Mouse (Mus musculus) MEL (cell line): Measurements from ENCODE around the gene Mcidas. TPM values are rescaled to one million over a fixed set of nuclear protein-coding genes. Genes with fewer than 3 reads are reported as not detected.

Experiments
- DNase-seq: peaks from one replicate; pipeline ENCODE4 v3.0.0; 2011; ENCODE audit warnings: low read depth, low spot score
- H3K27ac ChIP-seq: 2 replicates; pipeline ENCODE4 v1.5.1; 2012; ENCODE audit warnings: low read depth, mild to moderate bottlenecking, control low read depth, low read length, moderate library complexity; ENCODE audit not compliant: control insufficient read depth
- H3K27me3 ChIP-seq, 2 experiments: fragments of 150-350 bp in 1 of 2; sonication (generic) in 1 of 2; 2 replicates each; pipeline ENCODE4 v1.6.1; 2012; ENCODE audit warnings: low read length in 2 of 2, mild to moderate bottlenecking in 2 of 2, improper control_type of control experiment in 1 of 2, moderate library complexity in 1 of 2; ENCODE audit not compliant: insufficient read depth in 2 of 2, control insufficient read depth in 1 of 2
- H3K36me3 ChIP-seq, 2 experiments: 2 replicates each; pipeline ENCODE4 v1.6.1; 2012 to 2014; ENCODE audit warnings: low read length in 2 of 2, improper control_type of control experiment in 1 of 2, inconsistent platforms in 1 of 2, mild to moderate bottlenecking in 1 of 2; ENCODE audit not compliant: insufficient read depth in 2 of 2, control insufficient read depth in 1 of 2
- H3K4me1 ChIP-seq, 2 experiments: fragments of 150-350 bp in 1 of 2; sonication (generic) in 1 of 2; 2 replicates each; pipeline ENCODE4 v1.6.1; 2012; ENCODE audit warnings: low read length in 2 of 2, improper control_type of control experiment in 1 of 2, mild to moderate bottlenecking in 1 of 2; ENCODE audit not compliant: insufficient read depth in 2 of 2, control insufficient read depth in 1 of 2
- H3K4me3 ChIP-seq, 2 experiments: fragments of 150-350 bp in 1 of 2; sonication (generic) in 1 of 2; 2 replicates each; pipeline ENCODE4 v1.5.1; 2012; ENCODE audit warnings: low read depth in 2 of 2, low read length in 2 of 2, mild to moderate bottlenecking in 2 of 2, moderate library complexity in 2 of 2, control low read depth in 1 of 2, improper control_type of control experiment in 1 of 2; ENCODE audit not compliant: control insufficient read depth in 1 of 2, insufficient read depth in 1 of 2
- H3K79me2 ChIP-seq: 2 replicates; pipeline ENCODE4 v1.6.1; 2012; ENCODE audit warnings: mild to moderate bottlenecking, low read length, moderate library complexity; ENCODE audit not compliant: control insufficient read depth, poor library complexity, insufficient read depth
- H3K9ac ChIP-seq: 2 replicates; pipeline ENCODE4 v1.6.1; 2012; ENCODE audit warnings: low read depth, mild to moderate bottlenecking, control low read depth, low read length, moderate library complexity; ENCODE audit not compliant: control insufficient read depth, poor library complexity, severe bottlenecking
- H3K9me3 ChIP-seq: fragments of 150-350 bp; sonication (generic); replicated peaks from 2 replicates; pipeline ENCODE4 v1.6.1; 2012; ENCODE audit warnings: mild to moderate bottlenecking, low read length, improper control_type of control experiment, moderate library complexity; ENCODE audit not compliant: insufficient read depth
- CHD2 ChIP-seq: IDR thresholded peaks from 2 replicates; pipeline ENCODE4 v1.6.1; 2011; ENCODE audit warnings: low read length, improper control_type of control experiment
- CTCF ChIP-seq, 3 experiments: IDR thresholded peaks in 2 of 3; conservative IDR thresholded peaks in 1 of 3; 2 replicates each; pipeline ENCODE4 v1.5.1; 2011 to 2012; ENCODE audit warnings: low read length in 3 of 3, low read depth in 2 of 3, mild to moderate bottlenecking in 2 of 3, improper control_type of control experiment in 1 of 3, inconsistent platforms in 1 of 3, mixed read lengths in 1 of 3, moderate library complexity in 1 of 3; ENCODE audit not compliant: control insufficient read depth in 1 of 3, insufficient read depth in 1 of 3, poor library complexity in 1 of 3, severe bottlenecking in 1 of 3
- GABPA ChIP-seq: IDR thresholded peaks from 2 replicates; pipeline ENCODE4 v1.6.1; 2012; ENCODE audit warnings: low read depth, mild to moderate bottlenecking, inconsistent platforms, low read length, improper control_type of control experiment, moderate library complexity
- GATA1 ChIP-seq: IDR thresholded peaks from 2 replicates; pipeline ENCODE4 v1.6.1; 2011; ENCODE audit warnings: low read depth, low read length, improper control_type of control experiment
- MXI1 ChIP-seq: IDR thresholded peaks from 2 replicates; pipeline ENCODE4 v1.6.1; 2011; ENCODE audit warnings: mild to moderate bottlenecking, low read depth, low read length, improper control_type of control experiment
- SIN3A ChIP-seq: IDR thresholded peaks from 2 replicates; pipeline ENCODE4 v1.6.1; 2012; ENCODE audit warnings: low read length, improper control_type of control experiment, inconsistent platforms
- SMC3 ChIP-seq: IDR thresholded peaks from 2 replicates; pipeline ENCODE4 v1.6.1; 2011; ENCODE audit warnings: low read depth, low read length, improper control_type of control experiment
- USF2 ChIP-seq, 2 experiments: IDR thresholded peaks; 2 replicates each; pipeline ENCODE4 v1.6.1; 2011 to 2012; ENCODE audit warnings: improper control_type of control experiment in 2 of 2, low read length in 2 of 2, borderline replicate concordance in 1 of 2, inconsistent platforms in 1 of 2, low read depth in 1 of 2, mild to moderate bottlenecking in 1 of 2; ENCODE audit not compliant: insufficient read depth in 1 of 2
- ZNF384 ChIP-seq: IDR thresholded peaks from 2 replicates; pipeline ENCODE4 v1.6.1; 2012; ENCODE audit warnings: low read depth, mild to moderate bottlenecking, inconsistent platforms, low read length, improper control_type of control experiment
- polyA plus RNA-seq, 2 experiments: library from polyadenylated mRNA; stranded (reverse) in 1 of 2; unstranded in 1 of 2; fragments of >175 nt in 1 of 2; fragments of >200 nt in 1 of 2; gene quantifications; 2 replicates each; pipeline versions ENCODE4 v1.2.1 to v1.2.4; 2012; ENCODE audit warnings: low replicate concordance in 2 of 2, low read depth in 1 of 2; ENCODE audit not compliant: insufficient read length in 2 of 2, insufficient read depth in 1 of 2, missing spikeins in 1 of 2
- total RNA-seq: library from RNA; depleted of rRNA; stranded (reverse); fragments of 300-350 nt; gene quantifications from 2 replicates; pipeline ENCODE4 v1.2.3, GENCODE M21; 2012; rRNA removed

Mcidas gene
- total and polyA plus RNA-seq, 3 experiments = not detected

GRCm38 (mm10) chr13:113047018-113047417 is 53.4 kb downstream of the Mcidas start:
- no peak overlapping the region for H3K27ac ChIP-seq
- TF ChIP-seq GATA1 = no peak
- H3K9ac ChIP-seq = no peak overlapping the region
- no peaks in the 10 kb centered on the region for H3K4me1 ChIP-seq
- peaks cover 4 to 9% of the 10 kb centered on the region in 2 experiments for H3K27me3 ChIP-seq
- no peaks in the 10 kb centered on the region for H3K79me2 ChIP-seq
- H3K4me3 ChIP-seq = no peak overlapping the region
- no peaks in the 10 kb centered on the region for H3K36me3 ChIP-seq
- no peaks in the 10 kb centered on the region for H3K9me3 ChIP-seq
- no peak for DNase-seq

- DNase-seq = no peak
- Histone ChIP-seq H3K27me3 (peaks cover 4 to 9% of the 10 kb centered on the region in 2 experiments), H3K9ac (no peak overlapping the region), H3K36me3 (no peaks in the 10 kb centered on the region), H3K9me3 (no peaks in the 10 kb centered on the region), H3K4me3 (no peak overlapping the region), H3K79me2 (no peaks in the 10 kb centered on the region), H3K4me1 (no peaks in the 10 kb centered on the region), H3K27ac (no peak overlapping the region)
- TF ChIP-seq CHD2 = no peak
- no peak for TF ChIP-seq MXI1
- no peak for TF ChIP-seq GABPA
- TF ChIP-seq ZNF384 = no peak
- TF ChIP-seq USF2 (IDR thresholded peaks at IDR 0.05; ENCODE audit: borderline replicate concordance in 1 of 2, insufficient read depth in 1 of 2, low read depth in 1 of 2, low read length in 2 of 2) = no peak
- TF ChIP-seq CTCF (IDR thresholded peaks at IDR 0.05 in 2 of 3, conservative IDR thresholded peaks at IDR 0.05 in 1 of 3; ENCODE audit: control insufficient read depth in 1 of 3, insufficient read depth in 1 of 3, low read depth in 2 of 3, low read length in 3 of 3, poor library complexity in 1 of 3, severe bottlenecking in 1 of 3) = no peak
- no peak for TF ChIP-seq SMC3
- no peak for TF ChIP-seq SIN3A
Measured at GRCm38 (mm10) chr13:113047647-113048046, 54.0 kb downstream of the Mcidas start.

Other genes with a start within 250 kb of the Mcidas start
- 0.10 and 0.12 TPM in 2 replicates for gene Plpp1, start 193.1 kb upstream of the Mcidas start, total RNA-seq
- under 1 TPM in 1 of 2 experiments, not detected in 1; 0.15 TPM for gene Plpp1, start 193.1 kb upstream of the Mcidas start, polyA plus RNA-seq
- 55.1 and 57.4 TPM in 2 replicates for gene Mtrex, start 66.4 kb upstream of the Mcidas start, total RNA-seq
- 10 to 100 TPM; 62.2 to 96.5 TPM for gene Mtrex, start 66.4 kb upstream of the Mcidas start, polyA plus RNA-seq
- gene Dhx29, start 66.4 kb upstream of the Mcidas start, total RNA-seq = 23.1 and 25.3 TPM in 2 replicates
- 10 to 100 TPM; 26.7 to 41.2 TPM for gene Dhx29, start 66.4 kb upstream of the Mcidas start, polyA plus RNA-seq
- gene Ccno, start 6.0 kb upstream of the Mcidas start, total RNA-seq = 0.13 and 0.27 TPM in 2 replicates
- under 1 TPM in 1 of 2 experiments, not detected in 1; 0.50 TPM for gene Ccno, start 6.0 kb upstream of the Mcidas start, polyA plus RNA-seq
- gene Cdc20b, start 41.3 kb downstream of the Mcidas start, total RNA-seq = not detected in 2 replicates
- gene Cdc20b, start 41.3 kb downstream of the Mcidas start, polyA plus RNA-seq = not detected
- gene Gpx8, start 52.6 kb downstream of the Mcidas start, total RNA-seq = not detected in 2 replicates
- not detected for gene Gpx8, start 52.6 kb downstream of the Mcidas start, polyA plus RNA-seq
- not detected in 2 replicates for gene Gzma, start 107.1 kb downstream of the Mcidas start, total RNA-seq
- gene Gzma, start 107.1 kb downstream of the Mcidas start, polyA plus RNA-seq = not detected
- gene Esm1, start 215.8 kb downstream of the Mcidas start, total RNA-seq = not detected in 2 replicates
- gene Esm1, start 215.8 kb downstream of the Mcidas start, polyA plus RNA-seq = not detected
- gene Gzmk, start 232.1 kb downstream of the Mcidas start, total RNA-seq = not detected in 2 replicates
- gene Gzmk, start 232.1 kb downstream of the Mcidas start, polyA plus RNA-seq = not detected